11 mouse cellular contexts compared by ENCODE assay signal in genomic region chr7:25047363-25047762, GRCm38 (mm10). TPM values are rescaled to one million over a fixed set of nuclear protein-coding genes. Genes with fewer than 3 reads are reported as not detected.
DNase-seq lines count a peak whose midpoint lies in the region; ATAC-seq and TF ChIP-seq lines count a peak whose summit lies in the region.
"Had no signal": no experiment of that assay in that cellular context is flagged by ENCODE, and none has a peak within 500 bp of the region (broad histone marks: within the 10 kb centered on the region; RNA-seq: fewer than 3 reads in every experiment).

No protein-coding gene starts in this region.

- no peak overlapping the region for H3K4me3 ChIP-seq in forebrain, postnatal 0 days (ENCODE audit: low read depth, low read length)
- no peak overlapping the region for H3K4me3 ChIP-seq in forebrain, embryonic 13.5 days
- H3K4me3 ChIP-seq in hindbrain, embryonic 12.5 days: no peak overlapping the region
- no peak overlapping the region for H3K4me3 ChIP-seq in stomach, postnatal 0 days (ENCODE audit: low read depth, low read length)

- no peak overlapping the region for H3K4me2 ChIP-seq in forebrain, postnatal 0 days (ENCODE audit: low read depth)
- no peak overlapping the region for H3K4me2 ChIP-seq in forebrain, embryonic 13.5 days
- no peak overlapping the region for H3K4me2 ChIP-seq in hindbrain, embryonic 12.5 days (replicated peaks)
- no peak overlapping the region for H3K4me2 ChIP-seq in stomach, postnatal 0 days (replicated peaks; ENCODE audit: low read depth)

- no peak for TF ChIP-seq EP300 in stomach, postnatal 0 days (optimal IDR thresholded peaks at IDR 0.05)

- H3K9me3 ChIP-seq in forebrain, postnatal 0 days (ENCODE audit: low read length): no peaks in the 10 kb centered on the region
- no peaks in the 10 kb centered on the region for H3K9me3 ChIP-seq in forebrain, embryonic 13.5 days (replicated peaks)
- H3K9me3 ChIP-seq in hindbrain, embryonic 12.5 days (replicated peaks): no peaks in the 10 kb centered on the region
- H3K9me3 ChIP-seq in stomach, postnatal 0 days (ENCODE audit: control insufficient read depth, low read length): no peaks in the 10 kb centered on the region

- WGBS in forebrain, postnatal 0 days: 53% methylated on average over 8 of the region's 8 CpGs
- 85% methylated on average over 8 of the region's 8 CpGs for WGBS in forebrain, embryonic 13.5 days
- WGBS in hindbrain, embryonic 12.5 days: 92% methylated on average over 8 of the region's 8 CpGs
- 90% methylated on average over 8 of the region's 8 CpGs for WGBS in stomach, postnatal 0 days

- H3K9ac ChIP-seq in forebrain, postnatal 0 days: no peak overlapping the region
- H3K9ac ChIP-seq in forebrain, embryonic 13.5 days: no peak overlapping the region
- no peak overlapping the region for H3K9ac ChIP-seq in hindbrain, embryonic 12.5 days
- no peak overlapping the region for H3K9ac ChIP-seq in stomach, postnatal 0 days (ENCODE audit: low read length)

- DNase-seq in forebrain, postnatal 0 days: peak; percentile 31
- DNase-seq in 416B (ENCODE audit: low read depth): peak; percentile 50
- peak; percentile 80 for DNase-seq in adrenal gland, adult 2 months
- peak; percentile 71 for DNase-seq in layer of hippocampus, adult 9-11 months
- no peak for DNase-seq in kidney, postnatal 4 days
- DNase-seq in stomach, postnatal 0 days (ENCODE audit: low spot score): no peak
- DNase-seq: cerebellum, postnatal 14 days; kidney, postnatal 14 days; thymus, postnatal 25 days had no signal

- H3K27ac ChIP-seq in forebrain, postnatal 0 days (ENCODE audit: low read depth, low read length): no peak overlapping the region
- H3K27ac ChIP-seq in forebrain, embryonic 13.5 days: no peak overlapping the region
- H3K27ac ChIP-seq in hindbrain, embryonic 12.5 days: no peak overlapping the region
- no peak overlapping the region for H3K27ac ChIP-seq in stomach, postnatal 0 days (replicated peaks)

- H3K36me3 ChIP-seq in forebrain, postnatal 0 days (ENCODE audit: insufficient read depth): peaks cover 73% of the 10 kb centered on the region
- H3K36me3 ChIP-seq in forebrain, embryonic 13.5 days (ENCODE audit: poor library complexity, severe bottlenecking): peaks cover 97% of the 10 kb centered on the region
- peaks cover 85% of the 10 kb centered on the region for H3K36me3 ChIP-seq in hindbrain, embryonic 12.5 days
- peaks cover 12% of the 10 kb centered on the region; the same call in 1 of the 2 replicates for H3K36me3 ChIP-seq in stomach, postnatal 0 days (ENCODE audit: control insufficient read depth, insufficient read depth, low read length)

- TF ChIP-seq CTCF in forebrain, postnatal 0 days (IDR thresholded peaks at IDR 0.05; ENCODE audit: low read depth): no peak
- TF ChIP-seq CTCF in stomach, postnatal 0 days (IDR thresholded peaks at IDR 0.05; ENCODE audit: low read depth): no peak

- no peaks in the 10 kb centered on the region for H3K27me3 ChIP-seq in forebrain, postnatal 0 days (ENCODE audit: insufficient read depth, low read length)
- no peaks in the 10 kb centered on the region for H3K27me3 ChIP-seq in forebrain, embryonic 13.5 days
- H3K27me3 ChIP-seq in hindbrain, embryonic 12.5 days: no peaks in the 10 kb centered on the region
- H3K27me3 ChIP-seq in stomach, postnatal 0 days (ENCODE audit: control insufficient read depth, insufficient read depth, low read length): no peaks in the 10 kb centered on the region

- no peaks in the 10 kb centered on the region for H3K4me1 ChIP-seq in forebrain, postnatal 0 days (ENCODE audit: insufficient read depth)
- no peaks in the 10 kb centered on the region for H3K4me1 ChIP-seq in forebrain, embryonic 13.5 days
- H3K4me1 ChIP-seq in hindbrain, embryonic 12.5 days: no peaks in the 10 kb centered on the region
- no peaks in the 10 kb centered on the region for H3K4me1 ChIP-seq in stomach, postnatal 0 days (replicated peaks; ENCODE audit: control insufficient read depth, insufficient read depth)

- peak; percentile 51; the same call in 1 of the 2 replicates for ATAC-seq in forebrain, postnatal 0 days
- no peak for ATAC-seq in forebrain, embryonic 13.5 days
- no peak for ATAC-seq in hindbrain, embryonic 12.5 days (ENCODE audit: low FRiP score)
- ATAC-seq in stomach, postnatal 0 days (ENCODE audit: low FRiP score, low TSS enrichment): no peak

RNA-seq across cellular contexts. Expression of gene Grik5, which starts 24.8 kb away (rescaled TPM):
- total RNA-seq in forebrain, postnatal 0 days (2014; rRNA removed): 94.1 and 106 TPM in 2 replicates
- 10.2 and 15.8 TPM in 2 replicates for polyA plus RNA-seq in forebrain, postnatal 0 days (2015; fragmentation: Nextera tagmentation; extraction: Ambion mirVana)
- 12.8 and 14.7 TPM in 2 replicates for polyA plus RNA-seq in forebrain, embryonic 13.5 days (2015; fragmentation: Nextera tagmentation; extraction: Ambion mirVana)
- total RNA-seq in adrenal gland, adult 2 months (2021): 10 to 100 TPM; 14.5 to 18.5 TPM
- 54.9 and 71.3 TPM in 2 replicates for polyA plus RNA-seq in adrenal gland, adult 2 months (2012; rRNA removed)
- polyA plus RNA-seq in hindbrain, embryonic 12.5 days (2016; fragmentation: Nextera tagmentation; extraction: Ambion mirVana): 16.5 and 17.1 TPM in 2 replicates
- 1.7 and 2.2 TPM in 2 replicates for polyA plus RNA-seq in stomach, postnatal 0 days (2015; fragmentation: Nextera tagmentation; extraction: Ambion mirVana)

RNA-seq across cellular contexts. Expression of gene Zfp574, which starts 25.0 kb away (rescaled TPM):
- total RNA-seq in forebrain, postnatal 0 days (2014; rRNA removed): 25.4 and 31.5 TPM in 2 replicates
- polyA plus RNA-seq in forebrain, postnatal 0 days (2015; fragmentation: Nextera tagmentation; extraction: Ambion mirVana): 30.6 and 33.0 TPM in 2 replicates
- polyA plus RNA-seq in forebrain, embryonic 13.5 days (2015; fragmentation: Nextera tagmentation; extraction: Ambion mirVana): 33.5 and 38.1 TPM in 2 replicates
- total RNA-seq in adrenal gland, adult 2 months (2021): 10 to 100 TPM; 21.3 to 21.9 TPM
- 60.8 and 61.2 TPM in 2 replicates for polyA plus RNA-seq in adrenal gland, adult 2 months (2012; rRNA removed)
- polyA plus RNA-seq in hindbrain, embryonic 12.5 days (2016; fragmentation: Nextera tagmentation; extraction: Ambion mirVana): 39.8 and 40.8 TPM in 2 replicates
- 12.1 and 12.9 TPM in 2 replicates for polyA plus RNA-seq in stomach, postnatal 0 days (2015; fragmentation: Nextera tagmentation; extraction: Ambion mirVana)

RNA-seq across cellular contexts. Expression of gene Atp1a3, which starts 41.6 kb away (rescaled TPM):
- 204 and 256 TPM in 2 replicates for total RNA-seq in forebrain, postnatal 0 days (2014; rRNA removed)
- polyA plus RNA-seq in forebrain, postnatal 0 days (2015; fragmentation: Nextera tagmentation; extraction: Ambion mirVana): 432 and 535 TPM in 2 replicates
- 95.0 and 107 TPM in 2 replicates for polyA plus RNA-seq in forebrain, embryonic 13.5 days (2015; fragmentation: Nextera tagmentation; extraction: Ambion mirVana)
- total RNA-seq in adrenal gland, adult 2 months (2021): 100 to 1,000 TPM in 1 of 2 experiments, 10 to 100 TPM in 1; 59.1 to 147 TPM
- 115 and 153 TPM in 2 replicates for polyA plus RNA-seq in adrenal gland, adult 2 months (2012; rRNA removed)
- 110 and 121 TPM in 2 replicates for polyA plus RNA-seq in hindbrain, embryonic 12.5 days (2016; fragmentation: Nextera tagmentation; extraction: Ambion mirVana)
- polyA plus RNA-seq in stomach, postnatal 0 days (2015; fragmentation: Nextera tagmentation; extraction: Ambion mirVana): 1.6 and 2.4 TPM in 2 replicates

Comparison
In these comparisons a context has a peak if more than half of its experiments do, and no peak if none do; other contexts are left out.
1. DNase-seq: peak in forebrain, postnatal 0 days (single experiment), 416B (single experiment), adrenal gland, adult 2 months (single experiment) and layer of hippocampus, adult 9-11 months (single experiment); none in kidney, postnatal 4 days (0 of 2) and stomach, postnatal 0 days (single experiment).
2. RNA of gene Atp1a3, which starts 41.6 kb away (polyA plus RNA-seq): 432 to 535 TPM in forebrain, postnatal 0 days, 115 to 153 TPM in adrenal gland, adult 2 months, 110 to 121 TPM in hindbrain, embryonic 12.5 days and 95.0 to 107 TPM in forebrain, embryonic 13.5 days; 1.6 to 2.4 TPM in stomach, postnatal 0 days; every median in the first group is over 10 times any median in the second.